Mouse (Mus musculus): ENCODE results near the gene Orm3.

DNA sequence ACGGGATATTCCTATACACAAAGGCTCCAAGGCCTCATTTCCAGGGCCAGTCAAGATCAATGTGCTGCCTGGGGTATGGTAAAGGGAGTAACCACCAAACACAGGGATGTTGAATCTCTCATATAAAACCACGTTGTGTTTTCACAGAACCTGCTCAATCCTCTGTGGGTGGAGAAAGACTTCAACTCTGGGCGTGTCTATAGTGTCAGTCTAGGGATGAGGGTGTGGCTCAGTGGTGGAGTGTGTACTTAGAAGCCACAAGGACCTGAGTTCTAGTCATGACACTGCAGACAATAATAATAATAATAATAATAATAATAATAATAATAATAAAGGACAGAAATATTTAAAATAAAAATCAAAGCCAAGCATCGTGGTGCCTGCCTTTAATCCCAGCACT is 28.3 kb downstream of the Orm3 start:
- TF ChIP-seq CTCF (IDR thresholded peaks at IDR 0.05; ENCODE audit: low read depth) (no peak), EP300 (optimal IDR thresholded peaks at IDR 0.05) (no peak)

Data from stomach, postnatal 0 days (tissue).